Comparison of ENCODE assay signal across 22 mouse cellular contexts in the genomic region with DNA sequence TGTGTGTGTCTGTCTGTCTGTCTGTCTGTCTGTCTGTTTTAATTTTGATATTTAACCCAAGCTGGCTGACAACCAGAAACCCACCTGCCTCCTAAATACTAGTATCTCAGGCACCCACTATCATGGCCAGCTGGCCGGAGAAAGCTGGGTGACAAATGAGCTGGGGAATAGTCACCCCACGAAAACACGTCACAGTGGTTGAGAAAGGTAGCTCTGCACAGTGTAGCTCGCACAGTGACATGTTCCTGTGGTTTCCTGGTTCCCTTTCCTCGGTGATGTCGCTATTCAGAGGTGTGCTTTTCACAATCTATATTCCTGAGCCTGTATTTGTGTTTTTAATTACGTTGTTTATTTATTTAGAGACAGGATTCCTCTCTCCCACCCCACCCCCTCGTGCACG.
A peak's percentile ranks its signal among the peaks of the same experiment; 100 is the strongest.
DNase-seq lines count a peak whose midpoint lies in the region; ATAC-seq and TF ChIP-seq lines count a peak whose summit lies in the region.
"Had no signal": no experiment of that assay in that cellular context is flagged by ENCODE, and none has a peak within 500 bp of the region (broad histone marks: within the 10 kb centered on the region; RNA-seq: fewer than 3 reads in every experiment).

No protein-coding gene starts in this region.

- H3K36me3 ChIP-seq in hindbrain, embryonic 10.5 days, result no peaks in the 10 kb centered on the region
- H3K36me3 ChIP-seq in hindbrain, embryonic 14.5 days (replicated peaks; ENCODE audit: control insufficient read depth, insufficient read depth), result no peaks in the 10 kb centered on the region
- H3K36me3 ChIP-seq: G1E had no signal

- TF ChIP-seq CTCF in lung, adult 2 months (IDR thresholded peaks at IDR 0.05; ENCODE audit: insufficient read depth, low read length), result no peak

- no peak overlapping the region for H3K9ac ChIP-seq in hindbrain, embryonic 14.5 days

- peaks cover 47% of the 10 kb centered on the region for H3K27me3 ChIP-seq in hindbrain, embryonic 10.5 days (ENCODE audit: insufficient read depth, poor library complexity, severe bottlenecking)
- H3K27me3 ChIP-seq in hindbrain, embryonic 14.5 days (ENCODE audit: control insufficient read depth, insufficient read depth, low read length), result peaks cover 11% of the 10 kb centered on the region; the same call in 1 of the 2 replicates

- no peak for DNase-seq in hindbrain, embryonic 10.5 days (ENCODE audit: low spot score)
- DNase-seq in hindbrain, embryonic 14.5 days (ENCODE audit: low spot score), result no peak
- DNase-seq in 416B (ENCODE audit: low read depth), result peak; percentile 5
- DNase-seq in frontal cortex, postnatal 14 days (ENCODE audit: low spot score in 2 of 2), result no peak
- no peak for DNase-seq in lung, adult 2 months
- DNase-seq: adrenal gland, adult 2 months; adrenal gland, adult 8-10 months; adrenal gland, postnatal 10 days; adrenal gland, postnatal 14 days; adrenal gland, postnatal 25 days; adrenal gland, postnatal 36 days; B cell, adult 2 months; cerebellum, adult 11 months; cerebellum, adult 11-12 months; cerebellum, adult 18-20 months had no signal

- no peaks in the 10 kb centered on the region for H3K9me3 ChIP-seq in hindbrain, embryonic 10.5 days
- H3K9me3 ChIP-seq in hindbrain, embryonic 14.5 days (ENCODE audit: control insufficient read depth, low read length), result no peaks in the 10 kb centered on the region
- H3K9me3 ChIP-seq: G1E had no signal

- peaks cover 42% of the 10 kb centered on the region for H3K4me1 ChIP-seq in hindbrain, embryonic 10.5 days (replicated peaks)
- H3K4me1 ChIP-seq in hindbrain, embryonic 14.5 days (replicated peaks; ENCODE audit: control insufficient read depth, insufficient read depth, low read length), result no peaks in the 10 kb centered on the region
- H3K4me1 ChIP-seq in lung, adult 2 months (ENCODE audit: control insufficient read depth, insufficient read depth, low read length), result no peaks in the 10 kb centered on the region

- TF ChIP-seq POLR2A in lung, adult 2 months (IDR thresholded peaks at IDR 0.05; ENCODE audit: borderline replicate concordance, extremely low read depth, low read depth, low read length), result no peak

- 75% methylated on average over 9 of the region's 9 CpGs for WGBS in hindbrain, embryonic 10.5 days
- WGBS in hindbrain, embryonic 14.5 days, result 91% methylated on average over 9 of the region's 9 CpGs
- 54% methylated on average over 9 of the region's 9 CpGs for WGBS in lung, adult 2 months

- no peak overlapping the region for H3K4me2 ChIP-seq in hindbrain, embryonic 14.5 days (replicated peaks)

- ATAC-seq in hindbrain, embryonic 14.5 days (ENCODE audit: low FRiP score), result no peak
- ATAC-seq in hematopoietic stem cell, adult 5-6 weeks (replicated peaks in 1 of 2; ENCODE audit: insufficient read depth in 1 of 2, low FRiP score in 2 of 2, low TSS enrichment in 1 of 2, low read depth in 1 of 2, poor library complexity in 2 of 2, severe bottlenecking in 2 of 2), result peak; percentile 29 to 56; a peak in 3 of 4 replicates
- ATAC-seq in megakaryocyte, adult 5-6 weeks (ENCODE audit: poor library complexity, severe bottlenecking), result peak; percentile 83
- no peak for ATAC-seq in erythroid progenitor cell, adult 5-6 weeks (replicated peaks; ENCODE audit: low FRiP score, poor library complexity, severe bottlenecking)
- ATAC-seq: activated CD4-positive, CD25-positive, alpha-beta regulatory T cell, adult 4 months; CD4-positive, CD25-positive, alpha-beta regulatory T cell, adult 4 months; Patski had no signal

- no peak overlapping the region for H3K4me3 ChIP-seq in hindbrain, embryonic 10.5 days
- H3K4me3 ChIP-seq in hindbrain, embryonic 14.5 days (replicated peaks; ENCODE audit: low read length), result no peak overlapping the region
- no peak overlapping the region for H3K4me3 ChIP-seq in lung, adult 2 months (replicated peaks; ENCODE audit: extremely low read depth, low read depth, low read length)

- peak overlapping the region; percentile 35; the same call in 1 of the 2 replicates for H3K27ac ChIP-seq in hindbrain, embryonic 10.5 days
- no peak overlapping the region for H3K27ac ChIP-seq in hindbrain, embryonic 14.5 days

Comparison
In these comparisons a context has a peak if more than half of its experiments do, and no peak if none do; other contexts are left out.
1. ATAC-seq: peak in hematopoietic stem cell, adult 5-6 weeks (2 of 2) and megakaryocyte, adult 5-6 weeks (single experiment); none in hindbrain, embryonic 14.5 days (single experiment) and erythroid progenitor cell, adult 5-6 weeks (single experiment).